Mouse (Mus musculus) kidney, embryonic 16.5 days (tissue): ENCODE results near the gene Trmt11. TPM values are rescaled to one million over a fixed set of nuclear protein-coding genes. Genes with fewer than 3 reads are reported as not detected.
"Not testable (repeated sequence)": the region's sequence is repeated elsewhere in the genome, so short reads cannot be mapped to it uniquely, and the experiment has no call there.

ENCODE experiments used
- ATAC-seq: fragments of 200-750 bp; cut with Nextera tagmentation; 2 replicates; pipeline ENCODE4 v1.8.0; 2017; ENCODE audit warnings: moderate TSS enrichment; ENCODE audit not compliant: low FRiP score, low TSS enrichment
- H3K27ac ChIP-seq: fragments of 300-500 bp; sonication (generic); 2 replicates; pipeline ENCODE4 v1.5.1; 2014; ENCODE audit warnings: low read length
- H3K27me3 ChIP-seq: fragments of 300-500 bp; sonication (generic); 2 replicates; pipeline ENCODE4 v1.6.1; 2014; ENCODE audit warnings: low read length, control low read depth, mixed read lengths; ENCODE audit not compliant: insufficient read depth
- H3K36me3 ChIP-seq: fragments of 300-500 bp; sonication (generic); 2 replicates; pipeline ENCODE4 v1.6.1; 2014; ENCODE audit warnings: low read length, control low read depth, mixed read lengths; ENCODE audit not compliant: insufficient read depth
- H3K4me1 ChIP-seq: fragments of 300-500 bp; sonication (generic); 2 replicates; pipeline ENCODE4 v1.6.1; 2014; ENCODE audit warnings: low read length, control low read depth, mixed read lengths; ENCODE audit not compliant: insufficient read depth
- H3K4me2 ChIP-seq: fragments of 300-500 bp; sonication (generic); replicated peaks from 2 replicates; pipeline ENCODE4 v1.6.1; 2014; ENCODE audit warnings: low read depth, low read length
- H3K4me3 ChIP-seq: fragments of 300-500 bp; sonication (generic); 2 replicates; pipeline ENCODE4 v1.5.1; 2014; ENCODE audit warnings: mild to moderate bottlenecking, low read length
- H3K9ac ChIP-seq: fragments of 300-500 bp; sonication (generic); replicated peaks from 2 replicates; pipeline ENCODE4 v1.6.1; 2014; ENCODE audit warnings: low read length
- H3K9me3 ChIP-seq: fragments of 300-500 bp; sonication (generic); 2 replicates; pipeline ENCODE4 v1.6.1; 2016; ENCODE audit warnings: low read length, control low read depth
- WGBS: fragments of 180-500 bp; shearing (Covaris S2); extraction: QIAGEN DNeasy Blood & Tissue Kit; methylation state at CpG from one replicate; pipeline ENCODE4 v1.1.7; 2014; 5-methylcytosine and 5-hydroxymethylcytosine counted together
- polyA plus RNA-seq: library from polyadenylated mRNA; unstranded; fragments of >200 nt; fragmentation: Nextera tagmentation; extraction: Ambion mirVana; gene quantifications from 2 replicates; pipeline ENCODE4 v1.2.1, GENCODE M21; 2015

Trmt11 gene
- polyA plus RNA-seq, 1 experiment from 2014 or later, result 28.7 TPM

- Histone ChIP-seq H3K4me3 (no peak overlapping the region), H3K27me3 (no peaks in the 10 kb centered on the region), H3K4me2 (no peak overlapping the region), H3K9me3 (no peaks in the 10 kb centered on the region), H3K27ac (no peak overlapping the region), H3K9ac (no peak overlapping the region), H3K4me1 (no peaks in the 10 kb centered on the region), H3K36me3 (peaks cover 27% of the 10 kb centered on the region; the same call in 1 of the 2 replicates)
- no peak for ATAC-seq
Observed at GRCm38 (mm10) chr10:30566364-30566763, 34.2 kb downstream of the Trmt11 start.

GRCm38 (mm10) chr10:30564651-30565050, 35.9 kb downstream of the Trmt11 start:
- no peaks in the 10 kb centered on the region for H3K27me3 ChIP-seq
- no peak for ATAC-seq
- no peak overlapping the region for H3K4me3 ChIP-seq
- 86% methylated on average over 3 of the region's 3 CpGs for WGBS
- no peak overlapping the region for H3K4me2 ChIP-seq
- no peak overlapping the region for H3K9ac ChIP-seq
- peaks cover 39% of the 10 kb centered on the region; the same call in 1 of the 2 replicates for H3K36me3 ChIP-seq
- H3K9me3 ChIP-seq, result no peaks in the 10 kb centered on the region
- H3K4me1 ChIP-seq, result no peaks in the 10 kb centered on the region
- no peak overlapping the region for H3K27ac ChIP-seq

GRCm38 (mm10) chr10:30555686-30556578, 44.6 kb downstream of the Trmt11 start:
- H3K27me3 ChIP-seq, result no peaks in the 10 kb centered on the region
- 93% methylated on average over 11 of the region's 11 CpGs for WGBS
- H3K4me3 ChIP-seq, result no peak overlapping the region
- no peaks in the 10 kb centered on the region for H3K9me3 ChIP-seq
- H3K9ac ChIP-seq, result no peak overlapping the region
- peaks cover 49% of the 10 kb centered on the region for H3K36me3 ChIP-seq
- H3K4me1 ChIP-seq, result no peaks in the 10 kb centered on the region
- no peak overlapping the region for H3K4me2 ChIP-seq
- no peak overlapping the region for H3K27ac ChIP-seq
- ATAC-seq, result no peak

- Histone ChIP-seq H3K4me1 (no peaks in the 10 kb centered on the region), H3K4me3 (no peak overlapping the region), H3K27ac (no peak overlapping the region), H3K36me3 (peaks cover 33% of the 10 kb centered on the region), H3K4me2 (no peak overlapping the region), H3K9ac (no peak overlapping the region), H3K9me3 (no peaks in the 10 kb centered on the region), H3K27me3 (no peaks in the 10 kb centered on the region)
- ATAC-seq, result no peak
- 80% methylated on average over 1 of the region's 1 CpGs for WGBS
Observed at GRCm38 (mm10) chr10:30552377-30552776, 48.2 kb downstream of the Trmt11 start.

- WGBS, result 83% methylated on average over 3 of the region's 3 CpGs
- Histone ChIP-seq H3K27me3 (no peaks in the 10 kb centered on the region), H3K4me2 (no peak overlapping the region), H3K9me3 (no peaks in the 10 kb centered on the region), H3K4me1 (no peaks in the 10 kb centered on the region), H3K27ac (no peak overlapping the region), H3K9ac (no peak overlapping the region), H3K4me3 (no peak overlapping the region), H3K36me3 (peaks cover 26% of the 10 kb centered on the region)
- ATAC-seq, result no peak
Observed at GRCm38 (mm10) chr10:30549974-30550373, 50.6 kb downstream of the Trmt11 start.

GRCm38 (mm10) chr10:30538538-30538815, 62.1 kb downstream of the Trmt11 start:
- Histone ChIP-seq H3K27ac (no peak overlapping the region), H3K4me3 (no peak overlapping the region), H3K4me2 (no peak overlapping the region), H3K27me3 (no peaks in the 10 kb centered on the region), H3K9ac (no peak overlapping the region), H3K9me3 (no peaks in the 10 kb centered on the region), H3K36me3 (peaks cover 35% of the 10 kb centered on the region), H3K4me1 (no peaks in the 10 kb centered on the region)
- 30% methylated on average over 5 of the region's 5 CpGs for WGBS
- ATAC-seq, result no peak; the same call in 1 of the 2 replicates

GRCm38 (mm10) chr10:30537734-30538537, 62.6 kb downstream of the Trmt11 start:
- Histone ChIP-seq H3K27ac (no peak overlapping the region), H3K4me1 (no peaks in the 10 kb centered on the region), H3K27me3 (no peaks in the 10 kb centered on the region), H3K9me3 (no peaks in the 10 kb centered on the region), H3K4me2 (no peak overlapping the region), H3K36me3 (peaks cover 39% of the 10 kb centered on the region), H3K9ac (no peak overlapping the region), H3K4me3 (no peak overlapping the region)
- ATAC-seq, result peak; percentile 51; the same call in 1 of the 2 replicates
- WGBS, result 72% methylated on average over 10 of the region's 10 CpGs

- not testable (repeated sequence) for H3K4me1 ChIP-seq, H3K27me3 ChIP-seq, ATAC-seq, H3K4me3 ChIP-seq, H3K9me3 ChIP-seq, H3K4me2 ChIP-seq, H3K27ac ChIP-seq, H3K9ac ChIP-seq
- peaks cover 39% of the 10 kb centered on the region for H3K36me3 ChIP-seq
- 95% methylated on average over 7 of the region's 7 CpGs for WGBS
Observed at GRCm38 (mm10) chr10:30535930-30536329, 64.6 kb downstream of the Trmt11 start.

GRCm38 (mm10) chr10:30527122-30527521, 73.4 kb downstream of the Trmt11 start:
- Histone ChIP-seq H3K4me3 (no peak overlapping the region), H3K9ac (no peak overlapping the region), H3K27me3 (no peaks in the 10 kb centered on the region), H3K4me2 (no peak overlapping the region), H3K9me3 (no peaks in the 10 kb centered on the region), H3K4me1 (no peaks in the 10 kb centered on the region), H3K27ac (no peak overlapping the region), H3K36me3 (0 out of 2 replicates have a peak, but pooled peaks cover 3% of the 10 kb centered on the region)
- 94% methylated on average over 1 of the region's 1 CpGs for WGBS
- no peak for ATAC-seq

- H3K4me3 ChIP-seq, result no peak overlapping the region
- H3K9ac ChIP-seq, result no peak overlapping the region
- ATAC-seq, result no peak
- H3K36me3 ChIP-seq, result no peaks in the 10 kb centered on the region
- no peaks in the 10 kb centered on the region for H3K27me3 ChIP-seq
- no peaks in the 10 kb centered on the region for H3K4me1 ChIP-seq
- no peaks in the 10 kb centered on the region for H3K9me3 ChIP-seq
- no peak overlapping the region for H3K4me2 ChIP-seq
- no peak overlapping the region for H3K27ac ChIP-seq
Observed at GRCm38 (mm10) chr10:30521727-30522126, 78.8 kb downstream of the Trmt11 start.
